Mouse (Mus musculus) testis, postnatal 14 days (tissue): ENCODE measurements around the gene Ccdc182.

Experiments
- DNase-seq: peaks from one replicate; pipeline ENCODE4 v3.0.0; 2021; ENCODE audit warnings: low spot score

Ccdc182 gene

DNA sequence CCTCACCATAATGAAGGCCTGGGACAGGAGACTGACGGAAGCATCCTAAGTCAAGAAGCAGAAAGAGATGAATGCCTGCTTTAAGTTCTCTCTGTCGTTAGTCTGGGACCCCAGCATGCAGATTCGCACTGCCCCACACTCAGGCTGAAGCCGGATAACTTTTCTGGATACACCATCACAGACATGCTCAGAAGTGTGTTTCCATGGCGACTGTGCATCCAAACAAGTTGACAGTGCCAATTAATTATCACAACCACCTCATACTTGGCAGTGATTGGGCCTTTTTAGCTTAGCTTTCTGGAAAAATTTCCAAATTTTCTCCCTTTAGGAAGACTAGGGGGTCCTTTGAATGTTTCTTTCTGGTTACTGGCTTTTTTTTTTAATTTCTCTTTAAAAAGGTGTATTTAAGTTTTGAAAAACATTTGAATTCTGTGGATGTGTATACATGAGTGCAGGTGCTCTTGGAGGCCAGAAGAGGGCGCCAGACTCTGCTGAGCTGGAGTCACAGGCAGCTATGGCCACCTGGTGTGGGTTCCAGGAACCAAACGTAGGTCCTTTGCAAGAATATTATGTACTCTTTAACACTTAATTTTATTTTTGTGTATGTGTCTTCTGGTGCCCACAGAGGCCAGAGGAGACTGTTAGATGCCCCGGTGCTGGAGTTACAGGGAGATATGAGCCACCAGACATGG lies 12.3 kb upstream of the Ccdc182 start:
- DNase-seq = no peak

- DNase-seq = no peak
Observed at GRCm38 (mm10) chr11:88282516-88282915, 11.3 kb upstream of the Ccdc182 start.

- no peak for DNase-seq
Observed at GRCm38 (mm10) chr11:88286019-88286418, 7.8 kb upstream of the Ccdc182 start.

- no peak for DNase-seq
Observed at GRCm38 (mm10) chr11:88288400-88288799, 5.5 kb upstream of the Ccdc182 start.

- DNase-seq = no peak
Observed at GRCm38 (mm10) chr11:88288805-88289340, 5.0 kb upstream of the Ccdc182 start.

DNA sequence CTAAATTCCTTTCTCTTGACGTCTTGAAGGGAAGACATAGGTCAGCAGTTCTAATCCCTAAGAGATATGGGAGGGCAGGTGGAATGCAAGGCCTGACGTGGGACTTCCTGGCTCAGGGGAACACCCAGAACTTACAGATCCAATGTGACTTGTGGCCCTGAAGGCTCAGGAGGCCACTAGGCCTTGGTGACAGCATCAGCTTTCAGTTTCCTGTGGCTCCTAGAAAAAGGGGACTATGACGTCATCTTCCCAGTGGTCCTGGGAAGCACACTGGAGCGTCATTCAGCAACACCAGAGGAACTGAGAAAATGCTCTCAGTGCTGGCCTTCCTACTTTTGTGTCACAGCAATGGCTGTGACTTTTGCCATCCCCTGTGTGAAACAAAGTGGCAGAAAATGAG lies 2.6 kb upstream of the Ccdc182 start:
- DNase-seq = no peak

GRCm38 (mm10) chr11:88291688-88292087 lies 2.2 kb upstream of the Ccdc182 start:
- DNase-seq = no peak

DNA sequence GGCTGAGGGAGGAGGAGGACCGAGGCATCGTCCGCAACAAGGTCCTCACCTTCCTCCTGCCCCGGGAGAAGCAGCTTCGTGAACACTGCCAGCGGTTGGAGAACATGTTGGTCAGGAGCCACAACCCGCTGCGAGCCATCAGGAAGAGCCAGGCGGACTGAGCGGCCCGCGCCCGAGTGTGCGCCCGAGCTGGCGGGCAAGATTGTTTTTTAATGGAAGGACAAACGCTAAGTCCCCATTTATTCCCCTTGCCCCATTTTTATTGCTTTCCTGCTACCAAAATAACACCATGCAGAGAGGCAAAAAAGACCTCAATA lies 494 bp downstream of the Ccdc182 start:
- peak; percentile 25 for DNase-seq

GRCm38 (mm10) chr11:88295298-88295697 lies 1.4 kb downstream of the Ccdc182 start:
- DNase-seq = no peak

DNA sequence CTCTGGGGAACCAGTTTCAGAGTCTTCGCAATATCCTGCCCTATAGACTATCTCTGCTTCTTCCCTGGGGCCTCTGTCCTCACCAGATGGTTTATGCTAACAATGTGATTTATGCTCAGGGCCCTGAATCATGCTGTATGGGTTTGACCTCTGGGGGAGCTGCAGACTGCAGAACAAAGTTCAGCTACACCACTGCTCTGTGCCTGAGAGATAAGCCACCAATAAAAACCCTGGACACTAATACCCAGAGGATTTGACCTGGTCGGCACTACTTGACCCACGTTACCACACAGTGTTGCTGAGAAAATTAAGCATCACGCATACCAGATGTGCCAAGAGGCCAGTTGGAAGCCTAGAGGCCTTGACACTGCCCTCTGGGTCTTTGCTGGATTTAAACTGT lies 3.7 kb downstream of the Ccdc182 start:
- DNase-seq = no peak

GRCm38 (mm10) chr11:88299345-88299744 lies 5.5 kb downstream of the Ccdc182 start:
- DNase-seq = no peak

GRCm38 (mm10) chr11:88301619-88302018 lies 7.8 kb downstream of the Ccdc182 start:
- peak; percentile 48 for DNase-seq

- no peak for DNase-seq
Observed at GRCm38 (mm10) chr11:88305759-88306158, 11.9 kb downstream of the Ccdc182 start.

DNA sequence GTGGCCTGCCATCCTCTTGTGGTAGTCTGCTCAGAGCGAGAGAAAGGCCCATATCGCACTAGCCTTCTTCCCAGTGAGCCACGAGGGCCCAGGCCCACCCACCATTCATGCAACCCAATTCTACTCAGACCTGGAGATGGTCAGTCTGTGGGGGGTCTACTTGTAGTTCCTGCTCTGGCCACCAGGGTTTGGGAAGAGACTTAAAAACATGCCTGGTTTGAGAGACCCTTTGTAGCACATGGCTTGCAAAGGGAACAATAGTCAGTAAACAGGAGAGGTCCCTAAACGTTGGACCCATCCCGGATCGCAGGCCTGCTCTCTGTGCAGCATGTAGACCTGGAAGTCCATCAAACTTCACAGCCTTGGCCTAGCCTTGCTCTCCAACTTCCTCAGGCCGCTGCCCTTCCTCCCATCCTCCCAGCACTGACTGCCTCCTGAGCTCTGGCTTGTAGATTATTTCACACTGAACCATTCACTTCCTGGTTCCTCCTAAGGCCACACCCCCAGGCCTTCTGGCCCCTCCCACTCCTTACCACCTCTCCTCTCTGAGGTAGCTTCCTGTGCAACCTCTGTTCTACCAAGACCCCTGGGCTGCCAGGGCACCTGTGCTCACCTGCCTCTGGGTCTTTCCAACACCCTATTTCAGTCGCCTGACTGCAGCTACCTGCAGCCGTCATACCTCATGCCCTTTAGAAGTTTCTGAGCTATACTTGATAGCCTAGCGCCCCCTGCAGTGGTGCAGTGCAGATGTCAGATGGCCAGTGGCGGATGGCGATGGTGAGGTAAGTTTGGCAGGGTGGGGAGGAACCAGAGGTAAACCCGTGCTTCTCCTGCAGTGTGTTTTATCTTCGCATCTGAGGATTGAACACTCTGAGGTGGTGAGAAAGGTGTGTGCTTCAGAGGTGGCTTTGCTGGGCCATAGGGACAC lies 14.0 kb downstream of the Ccdc182 start:
- DNase-seq = no peak

DNA sequence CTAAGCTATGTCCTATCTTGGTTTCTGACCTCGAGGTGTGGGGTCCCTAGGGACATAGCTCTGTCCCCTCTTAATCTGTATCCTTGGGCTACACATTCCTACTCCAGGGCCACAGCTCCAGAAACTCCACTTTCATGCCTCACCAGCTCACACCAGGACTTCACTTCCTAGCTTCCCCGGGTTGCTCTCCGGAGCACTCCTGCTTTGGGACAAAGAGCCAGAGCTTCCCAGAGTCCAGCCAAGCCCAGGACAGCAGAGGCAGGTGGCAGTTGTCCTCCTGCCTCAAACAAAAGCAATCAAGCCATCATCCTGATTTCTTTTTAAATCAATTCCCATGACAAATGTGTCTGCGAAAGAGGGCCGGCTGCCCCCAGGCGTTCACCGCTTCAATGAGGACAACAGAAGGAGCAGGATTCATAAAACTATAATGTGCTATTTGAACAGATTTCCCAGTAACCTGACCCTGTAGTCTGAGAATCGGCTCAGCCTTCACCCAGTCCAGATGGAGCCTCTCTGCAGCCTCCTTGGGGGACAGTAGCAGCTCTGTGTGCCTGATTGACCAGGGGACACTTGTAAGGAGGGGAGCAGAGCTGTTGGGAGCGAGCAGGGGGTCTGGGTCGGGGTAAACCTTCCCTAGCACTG lies 15.3 kb downstream of the Ccdc182 start:
- DNase-seq = no peak

DNA sequence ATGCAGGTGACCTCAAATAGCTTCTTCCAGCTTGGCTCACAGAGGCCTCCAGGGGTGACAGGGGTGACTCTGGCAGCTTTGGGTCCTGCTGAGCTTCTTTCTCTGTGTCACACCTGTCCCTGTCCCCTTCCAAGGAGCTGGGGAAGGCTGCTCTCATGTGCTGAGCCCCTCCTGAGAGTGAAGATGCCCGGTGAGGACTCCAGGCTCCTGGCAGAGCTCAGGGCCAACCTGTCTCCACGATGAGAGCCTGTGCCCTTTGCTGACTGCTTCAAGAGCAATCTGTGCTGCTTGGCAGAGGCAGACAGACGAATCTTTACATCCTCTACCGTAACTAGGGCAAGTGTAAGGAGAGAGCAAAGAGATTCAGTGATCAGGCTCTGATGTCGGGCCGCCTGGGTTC lies 16.9 kb downstream of the Ccdc182 start:
- no peak for DNase-seq

DNA sequence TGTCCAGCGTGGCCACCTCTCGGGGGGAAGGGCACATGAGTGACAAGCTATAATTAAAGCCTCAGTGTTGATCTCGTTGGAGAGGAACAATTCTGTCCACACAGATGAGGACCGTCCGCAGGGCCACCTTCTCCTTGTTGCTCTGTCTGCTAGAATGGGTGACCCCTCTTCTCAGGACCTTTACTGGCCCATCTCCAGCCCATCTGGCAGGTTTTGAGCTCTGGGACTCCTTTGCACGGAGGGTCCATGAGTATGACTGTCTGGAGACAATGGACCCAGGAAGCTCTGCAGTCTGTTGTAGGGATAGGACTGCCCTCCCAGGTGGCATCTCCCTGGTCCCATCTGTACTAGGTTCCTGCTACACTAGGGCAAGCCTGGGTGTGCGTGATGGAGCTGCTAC lies 17.7 kb downstream of the Ccdc182 start:
- no peak for DNase-seq

GRCm38 (mm10) chr11:88313512-88313911 lies 19.7 kb downstream of the Ccdc182 start:
- no peak for DNase-seq

- DNase-seq = no peak
Observed at GRCm38 (mm10) chr11:88314471-88314870, 20.6 kb downstream of the Ccdc182 start.

DNA sequence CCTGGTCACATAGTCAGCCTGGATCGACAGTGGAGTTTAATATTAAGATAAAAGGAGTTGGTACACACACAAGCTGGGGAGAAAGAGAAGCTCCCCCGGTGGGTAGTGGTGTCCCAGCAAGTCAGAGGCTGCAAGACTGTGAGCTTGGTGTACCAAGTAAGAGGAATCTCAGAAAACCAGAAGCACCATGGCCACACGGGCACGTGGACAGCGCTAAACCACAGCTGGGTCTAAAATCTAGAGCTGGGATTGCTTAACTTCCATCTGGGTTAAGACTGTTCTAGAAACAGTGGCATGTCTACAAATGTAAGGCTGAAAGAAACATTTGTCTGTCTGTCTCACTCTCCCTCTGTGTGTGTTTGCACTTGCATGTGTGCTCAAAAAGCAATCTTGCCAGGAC lies 21.5 kb downstream of the Ccdc182 start:
- no peak for DNase-seq

DNA sequence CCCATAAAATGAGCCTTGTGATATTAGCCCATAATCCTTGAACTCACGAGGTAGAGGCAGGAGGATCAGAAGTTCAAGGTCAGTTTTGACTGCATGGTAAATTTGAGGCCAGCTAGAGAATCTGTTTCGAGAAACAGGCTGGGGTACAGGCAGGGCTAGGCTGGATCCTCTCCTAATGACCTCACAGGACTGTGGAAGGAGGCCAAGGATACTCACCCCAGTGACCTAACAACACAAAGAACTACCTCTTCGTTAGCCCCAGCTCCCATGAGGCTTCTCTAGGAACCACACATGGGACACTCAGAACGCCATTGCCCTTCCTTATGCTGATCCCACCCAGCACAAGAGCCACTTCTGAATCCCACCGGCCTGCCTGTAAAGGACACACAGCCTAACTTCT lies 25.0 kb downstream of the Ccdc182 start:
- DNase-seq = no peak

DNA sequence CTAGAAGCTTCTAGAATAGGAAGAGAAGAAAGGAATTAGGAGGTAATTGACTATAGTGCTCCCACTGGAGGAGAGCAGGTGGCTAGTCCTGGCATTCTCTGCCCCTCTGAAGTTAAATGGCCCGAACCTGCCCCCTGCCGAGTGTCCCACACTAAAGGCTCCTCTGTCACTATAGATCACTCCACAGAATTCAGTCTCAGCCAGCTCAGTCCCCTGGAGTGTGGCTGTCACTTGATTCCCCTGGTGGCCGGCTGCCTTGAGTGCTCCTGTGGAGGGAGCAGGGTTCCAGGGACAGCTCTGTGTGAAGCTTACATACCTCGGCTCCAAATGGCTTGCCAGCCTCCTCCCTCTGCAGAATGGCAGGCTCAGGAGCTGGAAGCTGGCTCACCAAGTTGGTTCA lies 33.2 kb downstream of the Ccdc182 start:
- DNase-seq = no peak
